Mouse (Mus musculus) intestine, postnatal 0 days (tissue): ENCODE results near the gene Fam32a. TPM values are rescaled to one million over a fixed set of nuclear protein-coding genes. Genes with fewer than 3 reads are reported as not detected.

ENCODE experiments used
- ATAC-seq: fragments of 200-750 bp; cut with Nextera tagmentation; 2 replicates; pipeline ENCODE4 v1.8.0; 2017; ENCODE audit warnings: mild to moderate bottlenecking, moderate TSS enrichment, moderate library complexity
- H3K27ac ChIP-seq: fragments of 300-500 bp; sonication (generic); 2 replicates; pipeline ENCODE4 v1.5.1; 2014; ENCODE audit warnings: mild to moderate bottlenecking, low read depth, low read length, moderate library complexity
- H3K27me3 ChIP-seq: fragments of 300-500 bp; sonication (generic); replicated peaks from 2 replicates; pipeline ENCODE4 v1.6.1; 2014; ENCODE audit warnings: low read length, mixed read lengths; ENCODE audit not compliant: control insufficient read depth, insufficient read depth
- H3K36me3 ChIP-seq: fragments of 300-500 bp; sonication (generic); 2 replicates; pipeline ENCODE4 v1.6.1; 2014; ENCODE audit warnings: mild to moderate bottlenecking, moderate library complexity; ENCODE audit not compliant: control insufficient read depth, insufficient read depth
- H3K4me1 ChIP-seq: fragments of 300-500 bp; sonication (generic); replicated peaks from 2 replicates; pipeline ENCODE4 v1.6.1; 2014; ENCODE audit warnings: antibody characterized with exemption, low read length, mixed read lengths; ENCODE audit not compliant: control insufficient read depth, insufficient read depth
- H3K4me2 ChIP-seq: fragments of 300-500 bp; sonication (generic); replicated peaks from 2 replicates; pipeline ENCODE4 v1.6.1; 2014; ENCODE audit warnings: low read depth, mild to moderate bottlenecking, moderate library complexity
- H3K4me3 ChIP-seq: fragments of 300-500 bp; sonication (generic); 2 replicates; pipeline ENCODE4 v1.5.1; 2014; ENCODE audit warnings: low read depth, low read length
- H3K9ac ChIP-seq: fragments of 300-500 bp; sonication (generic); 2 replicates; pipeline ENCODE4 v1.6.1; 2014; ENCODE audit warnings: mild to moderate bottlenecking, low read depth, low read length
- H3K9me3 ChIP-seq: fragments of 300-500 bp; sonication (generic); 2 replicates; pipeline ENCODE4 v1.6.1; 2016; ENCODE audit warnings: mixed run types; ENCODE audit not compliant: control insufficient read depth
- CTCF ChIP-seq: sonication (generic); IDR thresholded peaks from 2 replicates; pipeline ENCODE4 v1.5.1; 2016; ENCODE audit warnings: low read depth, mild to moderate bottlenecking, control low read depth, antibody characterized with exemption, moderate library complexity
- WGBS: fragments of 180-500 bp; shearing (Covaris S2); extraction: QIAGEN DNeasy Blood & Tissue Kit; methylation state at CpG from one replicate; pipeline ENCODE4 v1.1.7; 2014; 5-methylcytosine and 5-hydroxymethylcytosine counted together
- polyA plus RNA-seq: library from polyadenylated mRNA; unstranded; fragments of >200 nt; fragmentation: Nextera tagmentation; extraction: Ambion mirVana; gene quantifications from 2 replicates; pipeline ENCODE4 v1.2.1, GENCODE M21; 2015

The Fam32a gene
- polyA plus RNA-seq, 1 experiment from 2014 or later: 54.3 TPM

- H3K4me3 ChIP-seq: no peak overlapping the region
- H3K9ac ChIP-seq: no peak overlapping the region
- H3K36me3 ChIP-seq: no peaks in the 10 kb centered on the region
- no peak for ATAC-seq
- no peak overlapping the region for H3K4me2 ChIP-seq
- H3K27me3 ChIP-seq: no peaks in the 10 kb centered on the region
- TF ChIP-seq CTCF: no peak
- no peaks in the 10 kb centered on the region for H3K4me1 ChIP-seq
- 73% methylated on average over 15 of the region's 15 CpGs for WGBS
- H3K9me3 ChIP-seq: no peaks in the 10 kb centered on the region
- peak overlapping the region; percentile 58; the same call in 1 of the 2 replicates for H3K27ac ChIP-seq
Measured at GRCm38 (mm10) chr8:72268356-72268755, 48.8 kb downstream of the Fam32a start.

- Histone ChIP-seq H3K4me3 (no peak overlapping the region), H3K36me3 (no peaks in the 10 kb centered on the region), H3K27me3 (no peaks in the 10 kb centered on the region), H3K9me3 (no peaks in the 10 kb centered on the region), H3K4me2 (no peak overlapping the region), H3K27ac (no peak overlapping the region), H3K9ac (no peak overlapping the region), H3K4me1 (no peaks in the 10 kb centered on the region)
- WGBS: 91% methylated on average over 12 of the region's 12 CpGs
- ATAC-seq: no peak
- TF ChIP-seq CTCF: no peak
Measured at GRCm38 (mm10) chr8:72270606-72271005, 51.1 kb downstream of the Fam32a start.

- TF ChIP-seq CTCF: no peak
- H3K27me3 ChIP-seq: no peaks in the 10 kb centered on the region
- H3K9me3 ChIP-seq: no peaks in the 10 kb centered on the region
- WGBS: 59% methylated on average over 11 of the region's 11 CpGs
- no peak overlapping the region for H3K27ac ChIP-seq
- H3K4me3 ChIP-seq: no peak overlapping the region
- H3K36me3 ChIP-seq: no peaks in the 10 kb centered on the region
- H3K4me2 ChIP-seq: no peak overlapping the region
- H3K9ac ChIP-seq: no peak overlapping the region
- H3K4me1 ChIP-seq: no peaks in the 10 kb centered on the region
- no peak for ATAC-seq
Measured at GRCm38 (mm10) chr8:72271051-72271660, 51.6 kb downstream of the Fam32a start.

- ATAC-seq: no peak
- H3K36me3 ChIP-seq: no peaks in the 10 kb centered on the region
- no peaks in the 10 kb centered on the region for H3K9me3 ChIP-seq
- H3K4me3 ChIP-seq: no peak overlapping the region
- H3K27ac ChIP-seq: no peak overlapping the region
- 64% methylated on average over 3 of the region's 3 CpGs for WGBS
- no peaks in the 10 kb centered on the region for H3K4me1 ChIP-seq
- no peak overlapping the region for H3K9ac ChIP-seq
- no peak for TF ChIP-seq CTCF
- H3K4me2 ChIP-seq: no peak overlapping the region
- no peaks in the 10 kb centered on the region for H3K27me3 ChIP-seq
Measured at GRCm38 (mm10) chr8:72271691-72272090, 52.2 kb downstream of the Fam32a start.

GRCm38 (mm10) chr8:72272361-72272760 lies 52.8 kb downstream of the Fam32a start:
- no peaks in the 10 kb centered on the region for H3K4me1 ChIP-seq
- 15% methylated on average over 3 of the region's 3 CpGs for WGBS
- peak; percentile 45; the same call in 1 of the 2 replicates for ATAC-seq

GRCm38 (mm10) chr8:72273111-72273770 lies 53.7 kb downstream of the Fam32a start:
- H3K27me3 ChIP-seq: no peaks in the 10 kb centered on the region
- H3K4me2 ChIP-seq: no peak overlapping the region
- H3K36me3 ChIP-seq: no peaks in the 10 kb centered on the region
- H3K9me3 ChIP-seq: no peaks in the 10 kb centered on the region
- H3K27ac ChIP-seq: no peak overlapping the region
- H3K4me3 ChIP-seq: no peak overlapping the region
- no peak for ATAC-seq
- H3K9ac ChIP-seq: no peak overlapping the region
- TF ChIP-seq CTCF: peak; percentile 18; the same call in 1 of the 2 replicates
- no peaks in the 10 kb centered on the region for H3K4me1 ChIP-seq
- 70% methylated on average over 1 of the region's 1 CpGs for WGBS

More at GRCm38 (mm10) chr8:72272361-72272760, 52.8 kb downstream of the Fam32a start:
- Histone ChIP-seq H3K4me3 (no peak overlapping the region), H3K27ac (no peak overlapping the region), H3K4me2 (no peak overlapping the region), H3K36me3 (no peaks in the 10 kb centered on the region), H3K9me3 (no peaks in the 10 kb centered on the region), H3K27me3 (no peaks in the 10 kb centered on the region), H3K9ac (no peak overlapping the region)
- peak; percentile 79 for TF ChIP-seq CTCF
